Mouse (Mus musculus): ENCODE measurements around the gene Shf. TPM values are rescaled to one million over a fixed set of nuclear protein-coding genes. Genes with fewer than 3 reads are reported as not detected.

The Shf gene
- 0.57 and 1.3 TPM in 2 replicates for polyA plus RNA-seq (2015; fragmentation: Nextera tagmentation; extraction: Ambion mirVana)

DNA sequence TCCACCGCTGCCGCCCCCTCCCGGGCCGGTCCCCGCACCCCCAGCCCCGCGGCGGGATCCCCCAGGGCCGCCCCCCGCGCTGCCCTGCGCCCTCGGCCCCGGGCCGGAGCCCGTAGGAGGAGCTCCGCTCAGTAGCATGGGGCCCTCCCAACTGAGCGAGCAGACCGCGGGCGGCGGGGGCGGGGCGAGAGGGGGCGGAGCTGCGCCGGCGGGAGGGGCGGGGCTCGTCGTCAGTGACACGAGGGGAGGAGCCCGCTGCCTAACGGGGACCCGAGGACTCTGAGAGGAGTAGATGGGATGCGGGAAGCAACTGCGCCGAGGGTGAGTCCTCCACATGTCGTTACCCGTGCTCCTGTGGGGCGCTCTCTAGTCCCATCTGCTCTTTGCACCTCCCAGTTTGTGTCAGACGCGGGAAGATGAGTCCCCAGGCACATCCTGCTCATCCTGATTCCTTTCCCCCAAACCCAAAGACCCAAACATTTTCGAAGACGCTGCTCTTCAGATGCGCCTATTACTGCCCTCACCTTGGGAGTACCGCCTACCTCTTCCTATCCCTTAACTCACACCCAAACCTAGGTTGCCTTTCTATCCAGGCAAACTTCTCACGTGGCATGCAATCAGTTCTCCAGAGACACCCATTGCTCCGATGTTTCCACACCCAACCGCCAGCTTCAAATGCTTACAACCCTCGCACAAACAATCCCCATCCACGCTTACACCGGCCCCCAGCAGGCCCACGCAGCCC lies at the start of gene Shf:
TSS of gene Shf (minus strand) at position 168 of the 745 bp plus-strand sequence.

DNA sequence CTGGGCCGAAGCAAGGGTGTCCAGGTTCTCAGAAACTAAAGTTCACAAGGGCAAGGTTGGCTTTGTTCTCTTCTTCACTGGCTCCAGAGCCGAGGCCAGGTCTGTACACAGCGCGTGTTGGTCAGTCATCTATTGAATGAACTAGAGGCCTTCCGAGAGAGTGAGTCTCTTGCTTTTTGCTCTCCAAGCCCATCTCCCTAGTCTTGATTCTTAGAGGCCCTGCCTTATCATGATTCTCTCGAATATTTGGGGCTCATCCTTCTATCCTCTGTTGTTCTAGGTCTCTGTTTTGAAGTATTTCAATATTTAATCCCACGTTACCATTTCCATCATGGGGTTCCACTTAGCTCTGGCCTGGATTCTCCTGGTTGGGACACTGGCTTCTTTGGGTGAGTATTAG lies 53.6 kb downstream of the Shf start, which contains the start of gene Duox1:
TSS of gene Duox1 (plus strand) at position 301 of the 400 bp plus-strand sequence.

DNA sequence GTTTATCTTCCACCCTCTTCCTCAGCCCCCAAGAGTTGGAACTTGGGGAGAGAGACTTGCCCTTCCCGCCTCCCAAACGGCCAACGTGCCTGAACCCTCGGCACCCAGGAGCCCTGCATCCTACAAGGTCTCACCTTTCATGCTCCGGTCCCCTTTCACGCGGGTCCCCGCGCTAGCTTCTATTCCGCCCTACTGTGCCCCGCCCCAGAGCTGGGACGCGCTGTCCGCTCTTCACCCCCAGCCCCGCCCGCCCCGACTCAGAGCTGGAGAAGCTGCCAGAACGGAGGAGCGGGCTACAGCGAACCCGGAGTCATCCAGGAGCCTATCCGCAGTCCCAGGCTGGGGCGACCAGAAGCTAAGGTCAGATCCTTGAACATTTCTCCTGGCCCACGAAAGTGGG lies 55.4 kb downstream of the Shf start, which contains the start of gene Duoxa1:
TSS of gene Duoxa1 (minus strand) at position 195 of the 400 bp plus-strand sequence.

Other genes with a start within 250 kb of the Shf start
- gene B2m, start 221.5 kb downstream of the Shf start, polyA plus RNA-seq (2015; fragmentation: Nextera tagmentation; extraction: Ambion mirVana): 554 and 584 TPM in 2 replicates
- 0.07 TPM in 1 of 2 replicates, not detected in the other for gene Trim69, start 208.5 kb downstream of the Shf start, polyA plus RNA-seq (2015; fragmentation: Nextera tagmentation; extraction: Ambion mirVana)
- gene Patl2, start 183.0 kb downstream of the Shf start, polyA plus RNA-seq (2015; fragmentation: Nextera tagmentation; extraction: Ambion mirVana): not detected in 2 replicates
- gene Terb2, start 182.9 kb downstream of the Shf start, polyA plus RNA-seq (2015; fragmentation: Nextera tagmentation; extraction: Ambion mirVana): not detected in 2 replicates
- gene Sord, start 134.4 kb downstream of the Shf start, polyA plus RNA-seq (2015; fragmentation: Nextera tagmentation; extraction: Ambion mirVana): 18.4 and 18.6 TPM in 2 replicates
- 0.02 and 0.06 TPM in 2 replicates for gene Duox2, start 70.7 kb downstream of the Shf start, polyA plus RNA-seq (2015; fragmentation: Nextera tagmentation; extraction: Ambion mirVana)
- not detected in 2 replicates for gene Duoxa2, start 70.3 kb downstream of the Shf start, polyA plus RNA-seq (2015; fragmentation: Nextera tagmentation; extraction: Ambion mirVana)
- gene Duoxa1, start 55.4 kb downstream of the Shf start, polyA plus RNA-seq (2015; fragmentation: Nextera tagmentation; extraction: Ambion mirVana): 5.4 and 7.0 TPM in 2 replicates
- 1.1 TPM in 2 replicates for gene Duox1, start 53.5 kb downstream of the Shf start, polyA plus RNA-seq (2015; fragmentation: Nextera tagmentation; extraction: Ambion mirVana)
- 0.95 and 1.5 TPM in 2 replicates for gene Slc28a2, start 57.3 kb upstream of the Shf start, polyA plus RNA-seq (2015; fragmentation: Nextera tagmentation; extraction: Ambion mirVana)
- gene Gm14085, start 115.8 kb upstream of the Shf start, polyA plus RNA-seq (2015; fragmentation: Nextera tagmentation; extraction: Ambion mirVana): not detected in 2 replicates
- 7.5 and 17.5 TPM in 2 replicates for gene Gatm, start 242.1 kb upstream of the Shf start, polyA plus RNA-seq (2015; fragmentation: Nextera tagmentation; extraction: Ambion mirVana)

Measured in urinary bladder, postnatal 0 days (tissue).